ENCODE assay signal across 9 mouse cellular contexts in genomic region chr9:77781453-77782163, GRCm38 (mm10). TPM values are rescaled to one million over a fixed set of nuclear protein-coding genes. Genes with fewer than 3 reads are reported as not detected.
DNase-seq lines count a peak whose midpoint lies in the region; ATAC-seq and TF ChIP-seq lines count a peak whose summit lies in the region.
"Had no signal": no experiment of that assay in that cellular context is flagged by ENCODE, and none has a peak within 500 bp of the region (broad histone marks: within the 10 kb centered on the region; RNA-seq: fewer than 3 reads in every experiment).

No protein-coding gene starts in this region.

- intact Hi-C loops in gastrocnemius, adult 2 months (cut with DNase I) = loop anchor here (1.0 to 2.0 kb wide), 2 partner anchors 119 to 185 kb away; no protein-coding TSS in a partner anchor

- no peak overlapping the region for H3K4me3 ChIP-seq in gastrocnemius, adult 2 months
- H3K4me3 ChIP-seq: megakaryocyte, embryonic 14.5 days had no signal

- TF ChIP-seq CTCF in gastrocnemius, adult 2 months (IDR thresholded peaks at IDR 0.05) = peak; percentile 74

- H3K27ac ChIP-seq in gastrocnemius, adult 2 months = no peak overlapping the region

- no peak for DNase-seq in gastrocnemius, adult 2 months
- DNase-seq in gastrocnemius, adult 8-10 months (ENCODE audit: low spot score in 2 of 2) = no peak
- DNase-seq in 3T3-L1 (ENCODE audit: low read depth, low spot score) = peak; percentile 39
- peak; percentile 36 for DNase-seq in embryo, embryonic 10 days (ENCODE audit: low spot score)
- DNase-seq in kidney, postnatal 25 days = peak; percentile 33 to 78
- DNase-seq in ovary, postnatal 14 days (ENCODE audit: low spot score) = no peak

- ATAC-seq in erythroid progenitor cell, adult 5-6 weeks (replicated peaks; ENCODE audit: low FRiP score, poor library complexity, severe bottlenecking) = no peak
- no peak for ATAC-seq in granulocyte monocyte progenitor cell, adult 5-6 weeks (replicated peaks; ENCODE audit: poor library complexity, severe bottlenecking)

RNA-seq across cellular contexts. Expression of gene Gclc, which starts 27.3 kb away (rescaled TPM):
- total RNA-seq in gastrocnemius, adult 2 months (2021) = 10 to 100 TPM in 1 of 2 experiments, 1 to 10 TPM in 1; 8.9 to 11.2 TPM
- 1 to 10 TPM; 7.2 to 9.6 (median 9.4) TPM for total RNA-seq in gastrocnemius, adult 8-10 months (2022)
- 250 and 264 TPM in 2 replicates for total RNA-seq in erythroid progenitor cell, adult 5-6 weeks (2015; ENCODE audit: low replicate concordance)
- total RNA-seq in erythroid progenitor cell, adult 5-6 weeks (2017; ENCODE audit: low replicate concordance) = 227 and 234 TPM in 2 replicates
- 44.6 and 47.5 TPM in 2 replicates for total RNA-seq in granulocyte monocyte progenitor cell, adult 5-6 weeks (2014; fragmentation: Nextera tagmentation)
- 52.3 and 56.8 TPM in 2 replicates for total RNA-seq in granulocyte monocyte progenitor cell, adult 5-6 weeks (2017)

Comparison
In these comparisons a context has a peak if more than half of its experiments do, and no peak if none do; other contexts are left out.
1. DNase-seq: peak in 3T3-L1 (single experiment), embryo, embryonic 10 days (single experiment) and kidney, postnatal 25 days (2 of 2); none in gastrocnemius, adult 2 months (single experiment), gastrocnemius, adult 8-10 months (0 of 2) and ovary, postnatal 14 days (single experiment).